Mouse (Mus musculus): Measurements from ENCODE around the gene Wdr76. TPM values are rescaled to one million over a fixed set of nuclear protein-coding genes. Genes with fewer than 3 reads are reported as not detected.

Wdr76 gene
- polyA plus RNA-seq, 1 experiment, result 2.9 TPM

DNA sequence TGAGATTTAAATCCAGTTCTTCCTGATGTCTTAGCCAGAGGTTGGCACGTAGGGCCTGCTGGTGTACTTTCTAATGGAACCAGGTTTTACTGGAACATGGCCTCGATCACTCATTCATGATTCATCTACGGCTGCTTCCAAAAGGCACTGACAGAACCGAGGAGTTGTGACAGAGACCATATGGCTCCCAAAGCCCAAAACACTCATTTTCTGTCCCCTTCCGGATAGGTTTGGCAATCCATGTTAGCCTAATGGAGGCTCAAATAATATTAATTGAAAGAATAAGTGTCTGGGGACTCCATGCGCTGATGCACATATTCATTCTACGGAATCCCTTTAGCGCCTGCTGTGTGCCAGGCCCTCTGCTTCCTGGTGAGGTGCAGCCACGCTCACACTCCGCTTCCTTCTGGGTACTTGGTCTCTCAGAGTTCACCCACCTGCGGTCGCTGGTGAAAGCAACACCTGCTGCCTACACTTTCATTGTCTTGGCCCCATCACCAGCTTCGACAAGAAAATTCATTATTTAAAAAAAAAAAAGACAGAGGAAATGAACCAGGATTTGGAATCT is 76.4 kb downstream of the Wdr76 start:
- H3K27ac ChIP-seq (ENCODE audit: insufficient read depth, low read length), result no peak overlapping the region
- WGBS, result 86% methylated on average over 13 of the region's 13 CpGs
- TF ChIP-seq POLR2A (IDR thresholded peaks at IDR 0.05; ENCODE audit: low read depth, low read length) (no peak), CTCF (IDR thresholded peaks at IDR 0.05; ENCODE audit: extremely low read depth, insufficient read depth, insufficient read length, insufficient replicate concordance) (no peak)

DNA sequence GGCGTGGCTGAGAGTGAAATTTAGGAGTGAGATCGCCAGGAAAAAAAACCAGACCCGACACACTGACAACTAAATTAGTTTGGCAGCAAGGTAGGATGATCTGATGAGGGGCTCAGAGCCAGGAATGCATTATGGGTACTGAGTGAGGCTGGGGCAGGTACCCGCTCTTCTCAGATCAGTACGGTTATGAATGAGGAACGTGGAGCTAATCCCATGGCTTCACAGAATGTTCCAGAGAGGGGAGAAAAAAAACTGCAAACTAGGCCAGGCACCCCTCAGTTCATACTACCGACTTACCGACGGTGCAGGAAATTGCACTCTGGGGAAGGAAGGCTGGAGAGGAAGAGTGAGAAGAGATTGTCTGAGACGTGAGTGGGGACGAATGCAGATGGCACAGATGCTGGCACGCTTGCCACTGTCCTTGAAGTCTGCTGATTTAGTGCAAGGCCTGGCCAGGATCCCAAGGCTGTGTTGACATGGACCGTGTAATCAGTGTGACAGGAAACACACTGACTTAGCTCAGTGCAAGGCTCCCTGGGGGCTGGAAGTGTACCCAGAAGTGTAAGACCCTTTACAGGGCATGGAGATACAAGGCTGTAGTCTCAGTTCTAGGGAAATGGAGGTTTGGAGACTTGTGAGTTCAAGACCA is 77.1 kb downstream of the Wdr76 start:
- H3K27ac ChIP-seq (ENCODE audit: insufficient read depth, low read length), result no peak overlapping the region
- H3K27me3 ChIP-seq (ENCODE audit: control insufficient read depth, insufficient read depth, low read length), result no peaks in the 10 kb centered on the region
- TF ChIP-seq CTCF (IDR thresholded peaks at IDR 0.05; ENCODE audit: extremely low read depth, insufficient read depth, insufficient read length, insufficient replicate concordance) (no peak), POLR2A (IDR thresholded peaks at IDR 0.05; ENCODE audit: low read depth, low read length) (no peak)
- DNase-seq (ENCODE audit: low read depth in 1 of 2, low spot score in 2 of 2), result no peak
- no peaks in the 10 kb centered on the region for H3K4me1 ChIP-seq (ENCODE audit: control insufficient read depth, insufficient read depth, insufficient read length)
- H3K36me3 ChIP-seq (ENCODE audit: control insufficient read depth, insufficient read depth, low read length), result no peaks in the 10 kb centered on the region
- H3K4me3 ChIP-seq (ENCODE audit: extremely low read depth, insufficient read depth, insufficient read length), result no peak overlapping the region
- 52% methylated on average over 13 of the region's 13 CpGs for WGBS

More for the DNA sequence above, 76.4 kb downstream of the Wdr76 start:
- Histone ChIP-seq H3K4me1 (ENCODE audit: control insufficient read depth, insufficient read depth, insufficient read length) (no peaks in the 10 kb centered on the region), H3K27me3 (ENCODE audit: control insufficient read depth, insufficient read depth, low read length) (no peaks in the 10 kb centered on the region), H3K4me3 (ENCODE audit: extremely low read depth, insufficient read depth, insufficient read length) (no peak overlapping the region), H3K36me3 (ENCODE audit: control insufficient read depth, insufficient read depth, low read length) (no peaks in the 10 kb centered on the region)
- no peak for DNase-seq (ENCODE audit: low read depth in 1 of 2, low spot score in 2 of 2)

DNA sequence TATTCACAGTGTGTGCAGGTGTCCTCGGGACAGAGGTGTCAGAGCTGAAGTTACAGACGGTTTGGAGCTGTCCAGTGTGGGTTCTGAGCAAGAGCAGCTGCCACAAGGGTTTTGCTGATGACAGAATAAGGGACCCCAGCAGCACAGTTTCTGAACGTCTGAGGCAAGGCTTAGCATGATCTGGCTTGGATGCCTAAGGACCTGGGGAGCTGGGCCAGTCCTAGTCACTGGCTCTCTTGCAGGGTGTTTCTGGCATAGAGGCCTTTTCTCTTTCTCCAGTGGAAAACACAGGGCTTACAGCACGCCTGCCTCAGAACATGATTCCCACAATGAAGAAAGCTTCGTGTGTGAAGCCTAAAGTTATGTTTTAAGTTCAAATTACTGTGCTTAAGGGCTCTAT is 78.2 kb downstream of the Wdr76 start:
- whole genome bisulfite sequencing, result 73% methylated on average over 5 of the region's 5 CpGs
- no peak overlapping the region for H3K4me3 ChIP-seq (ENCODE audit: extremely low read depth, insufficient read depth, insufficient read length)

DNA sequence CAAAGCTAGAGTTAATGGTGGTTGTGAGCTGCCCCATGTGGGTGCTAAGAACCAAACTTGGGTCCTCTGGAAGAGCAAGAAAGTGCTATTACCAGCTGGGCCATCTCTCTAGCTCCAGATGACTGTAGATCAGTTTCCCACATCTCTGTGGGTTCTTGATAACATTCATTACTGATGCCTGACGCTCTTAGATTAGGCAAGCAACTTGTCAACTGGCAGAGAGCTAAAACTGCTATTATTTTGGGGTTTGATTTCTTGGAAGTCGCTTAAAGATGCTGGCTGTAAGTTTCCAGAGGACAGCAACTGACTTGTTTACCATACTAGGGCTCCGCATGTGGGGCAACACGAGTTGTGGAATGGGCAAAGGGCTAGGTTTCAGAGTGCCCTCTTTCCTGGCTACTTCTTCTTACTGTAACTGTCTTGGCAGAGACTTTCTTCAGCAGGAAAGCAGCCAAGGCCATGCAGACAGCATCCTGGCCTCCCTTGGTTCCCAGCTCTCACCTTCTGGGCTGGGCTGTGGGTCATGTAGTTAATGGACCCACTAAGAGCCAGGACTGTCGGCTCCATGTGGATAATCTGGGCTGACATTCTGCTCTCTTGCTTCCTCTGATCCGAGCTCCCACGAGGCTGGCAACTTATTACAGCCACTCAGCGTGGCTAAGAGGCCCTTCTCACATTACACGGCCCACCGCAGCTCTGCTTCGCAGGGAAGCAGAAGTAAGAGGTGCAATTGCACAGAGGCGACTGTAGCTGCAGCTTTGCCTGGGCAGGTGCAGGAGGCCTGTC is 81.2 kb downstream of the Wdr76 start:
- TF ChIP-seq CTCF (IDR thresholded peaks at IDR 0.05; ENCODE audit: extremely low read depth, insufficient read depth, insufficient read length, insufficient replicate concordance), result no peak
- no peak for TF ChIP-seq POLR2A (IDR thresholded peaks at IDR 0.05; ENCODE audit: low read depth, low read length)
- no peak overlapping the region for H3K27ac ChIP-seq (ENCODE audit: insufficient read depth, low read length)
- DNase-seq (ENCODE audit: low read depth in 1 of 2, low spot score in 2 of 2), result no peak
- no peaks in the 10 kb centered on the region for H3K4me1 ChIP-seq (ENCODE audit: control insufficient read depth, insufficient read depth, insufficient read length)
- no peaks in the 10 kb centered on the region for H3K27me3 ChIP-seq (ENCODE audit: control insufficient read depth, insufficient read depth, low read length)
- H3K36me3 ChIP-seq (ENCODE audit: control insufficient read depth, insufficient read depth, low read length), result no peaks in the 10 kb centered on the region
- WGBS, result 37% methylated on average over 12 of the region's 12 CpGs
- H3K4me3 ChIP-seq (ENCODE audit: extremely low read depth, insufficient read depth, insufficient read length), result no peak overlapping the region

More for the DNA sequence above, 78.2 kb downstream of the Wdr76 start:
- H3K4me1 ChIP-seq (ENCODE audit: control insufficient read depth, insufficient read depth, insufficient read length), result no peaks in the 10 kb centered on the region
- no peaks in the 10 kb centered on the region for H3K36me3 ChIP-seq (ENCODE audit: control insufficient read depth, insufficient read depth, low read length)
- TF ChIP-seq CTCF (IDR thresholded peaks at IDR 0.05; ENCODE audit: extremely low read depth, insufficient read depth, insufficient read length, insufficient replicate concordance), result no peak
- TF ChIP-seq POLR2A (IDR thresholded peaks at IDR 0.05; ENCODE audit: low read depth, low read length), result no peak
- H3K27ac ChIP-seq (ENCODE audit: insufficient read depth, low read length), result no peak overlapping the region
- no peaks in the 10 kb centered on the region for H3K27me3 ChIP-seq (ENCODE audit: control insufficient read depth, insufficient read depth, low read length)
- DNase-seq (ENCODE audit: low read depth in 1 of 2, low spot score in 2 of 2), result no peak

DNA sequence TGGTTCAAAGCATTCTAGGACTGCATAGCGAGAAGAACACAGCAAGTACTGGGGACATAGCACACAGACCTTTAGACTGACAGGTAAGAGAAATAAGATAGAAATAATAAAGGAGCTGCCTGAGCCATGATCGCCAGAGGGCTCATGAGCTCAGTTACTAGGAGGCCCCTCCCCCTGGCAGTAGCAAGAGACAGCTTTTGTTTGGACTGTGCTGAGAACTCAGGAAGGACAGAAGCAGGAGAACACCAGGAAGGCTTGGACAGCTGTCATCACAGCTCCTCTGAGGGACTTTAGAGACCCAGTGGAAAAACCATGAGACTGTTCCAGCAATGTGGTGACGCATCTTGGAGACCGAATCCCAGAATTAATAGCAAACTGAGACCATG is 81.8 kb downstream of the Wdr76 start:
- Histone ChIP-seq H3K36me3 (ENCODE audit: control insufficient read depth, insufficient read depth, low read length) (no peaks in the 10 kb centered on the region), H3K4me3 (ENCODE audit: extremely low read depth, insufficient read depth, insufficient read length) (no peak overlapping the region), H3K4me1 (ENCODE audit: control insufficient read depth, insufficient read depth, insufficient read length) (no peaks in the 10 kb centered on the region), H3K27ac (ENCODE audit: insufficient read depth, low read length) (no peak overlapping the region), H3K27me3 (ENCODE audit: control insufficient read depth, insufficient read depth, low read length) (no peaks in the 10 kb centered on the region)
- TF ChIP-seq POLR2A (IDR thresholded peaks at IDR 0.05; ENCODE audit: low read depth, low read length), result no peak
- no peak for TF ChIP-seq CTCF (IDR thresholded peaks at IDR 0.05; ENCODE audit: extremely low read depth, insufficient read depth, insufficient read length, insufficient replicate concordance)
- 73% methylated on average over 4 of the region's 4 CpGs for WGBS
- DNase-seq (ENCODE audit: low read depth in 1 of 2, low spot score in 2 of 2), result no peak

DNA sequence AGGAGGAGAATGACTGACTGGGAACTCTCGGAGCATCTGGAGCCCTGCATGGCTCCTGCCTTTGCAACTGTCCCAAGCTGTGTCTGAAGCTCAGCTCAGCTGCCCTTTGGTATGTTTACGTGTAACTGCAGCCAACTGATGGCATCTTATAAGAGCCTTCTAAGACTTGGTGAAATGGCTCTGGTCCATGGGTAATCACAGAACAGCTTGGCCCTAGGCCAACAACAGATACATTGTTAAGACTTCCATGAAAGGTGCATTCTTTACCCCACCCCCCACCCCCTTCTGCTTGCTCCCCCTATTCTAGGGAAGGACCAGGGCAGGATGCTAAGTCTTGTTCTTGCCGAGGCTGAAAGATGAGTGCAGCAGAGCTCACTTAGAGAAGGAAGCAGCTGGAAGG is 87.6 kb downstream of the Wdr76 start:
- no peak overlapping the region for H3K4me3 ChIP-seq (ENCODE audit: extremely low read depth, insufficient read depth, insufficient read length)

More for the DNA sequence above, 87.6 kb downstream of the Wdr76 start:
- no peaks in the 10 kb centered on the region for H3K27me3 ChIP-seq (ENCODE audit: control insufficient read depth, insufficient read depth, low read length)
- no peaks in the 10 kb centered on the region for H3K4me1 ChIP-seq (ENCODE audit: control insufficient read depth, insufficient read depth, insufficient read length)
- 61% methylated on average over 3 of the region's 3 CpGs for WGBS
- H3K36me3 ChIP-seq (ENCODE audit: control insufficient read depth, insufficient read depth, low read length), result no peaks in the 10 kb centered on the region
- no peak overlapping the region for H3K27ac ChIP-seq (ENCODE audit: insufficient read depth, low read length)
- TF ChIP-seq CTCF (IDR thresholded peaks at IDR 0.05; ENCODE audit: extremely low read depth, insufficient read depth, insufficient read length, insufficient replicate concordance) (no peak), POLR2A (IDR thresholded peaks at IDR 0.05; ENCODE audit: low read depth, low read length) (no peak)
- DNase-seq (ENCODE audit: low read depth in 1 of 2, low spot score in 2 of 2), result no peak

Other genes starting within 250 kb of the Wdr76 start
- 16.5 and 21.1 TPM in 2 replicates for gene Trp53bp1, start 235.3 kb upstream of the Wdr76 start, polyA plus RNA-seq (2012; rRNA removed)
- 1.2 and 1.3 TPM in 2 replicates for gene Map1a, start 217.1 kb upstream of the Wdr76 start, polyA plus RNA-seq (2012; rRNA removed)
- 8.7 and 9.3 TPM in 2 replicates for gene Ppip5k1, start 151.3 kb upstream of the Wdr76 start, polyA plus RNA-seq (2012; rRNA removed)
- gene Ckmt1, start 149.0 kb upstream of the Wdr76 start, polyA plus RNA-seq (2012; rRNA removed), result 0.36 and 0.43 TPM in 2 replicates
- 0.05 and 0.07 TPM in 2 replicates for gene Strc, start 119.6 kb upstream of the Wdr76 start, polyA plus RNA-seq (2012; rRNA removed)
- gene Pdia3, start 92.9 kb upstream of the Wdr76 start, polyA plus RNA-seq (2012; rRNA removed), result 214 and 398 TPM in 2 replicates
- gene Catsper2, start 92.9 kb upstream of the Wdr76 start, polyA plus RNA-seq (2012; rRNA removed), result 0.89 and 0.97 TPM in 2 replicates
- gene Ell3, start 62.4 kb upstream of the Wdr76 start, polyA plus RNA-seq (2012; rRNA removed), result 22.8 and 26.6 TPM in 2 replicates
- 206 and 255 TPM in 2 replicates for gene Serf2, start 57.5 kb upstream of the Wdr76 start, polyA plus RNA-seq (2012; rRNA removed)
- 3.2 and 5.8 TPM in 2 replicates for gene Hypk, start 53.4 kb upstream of the Wdr76 start, polyA plus RNA-seq (2012; rRNA removed)
- gene Serinc4, start 49.9 kb upstream of the Wdr76 start, polyA plus RNA-seq (2012; rRNA removed), result 0.22 and 0.33 TPM in 2 replicates
- 2.0 and 2.3 TPM in 2 replicates for gene Mfap1b, start 32.7 kb upstream of the Wdr76 start, polyA plus RNA-seq (2012; rRNA removed)
- gene Mfap1a, start 58 bp upstream of the Wdr76 start, polyA plus RNA-seq (2012; rRNA removed), result 1.4 and 1.8 TPM in 2 replicates